Mouse (Mus musculus) spleen, embryonic (tissue): ENCODE data around the gene Mansc1.

Source experiments
- CTCF ChIA-PET: fragments of 350-600 bp; sonication (Branson Sonifier 250); formaldehyde crosslinking; loops from one replicate; lab custom pipeline; 2022; lab: Charles Lee

The Mansc1 gene

DNA sequence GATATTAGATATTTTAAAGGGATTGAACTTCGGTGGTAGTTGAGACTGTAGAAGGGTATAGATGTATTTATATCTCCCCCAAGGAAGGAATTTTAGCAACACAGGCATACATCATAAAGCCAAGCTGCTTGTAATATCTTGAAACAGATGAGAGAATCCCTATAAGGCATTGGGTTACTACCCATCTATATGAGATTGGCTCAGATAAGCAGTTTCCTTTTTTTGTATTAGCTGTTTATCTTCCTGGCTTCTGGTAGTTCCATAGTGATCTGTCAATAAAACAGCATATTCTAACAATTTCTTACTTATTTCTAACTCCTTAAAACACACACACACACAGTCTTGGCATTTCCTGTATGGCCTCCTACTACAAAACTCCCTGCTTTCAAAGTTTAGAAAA, 7.6 kb upstream of the Mansc1 start:
- CTCF ChIA-PET, result no interaction called here

GRCm38 (mm10) chr6:134639210-134639609, 6.9 kb upstream of the Mansc1 start, which contains the start of gene Borcs5:
Gene Borcs5, plus strand, starts transcription at chr6:134639510.
- CTCF ChIA-PET, result interaction anchor here (0.7 kb wide), 1 partner anchor 675 kb away, joined by 9 read pairs; no protein-coding TSS in a partner anchor

- CTCF ChIA-PET, result no interaction called here
Observed at GRCm38 (mm10) chr6:134636476-134636875, 4.2 kb upstream of the Mansc1 start.

DNA sequence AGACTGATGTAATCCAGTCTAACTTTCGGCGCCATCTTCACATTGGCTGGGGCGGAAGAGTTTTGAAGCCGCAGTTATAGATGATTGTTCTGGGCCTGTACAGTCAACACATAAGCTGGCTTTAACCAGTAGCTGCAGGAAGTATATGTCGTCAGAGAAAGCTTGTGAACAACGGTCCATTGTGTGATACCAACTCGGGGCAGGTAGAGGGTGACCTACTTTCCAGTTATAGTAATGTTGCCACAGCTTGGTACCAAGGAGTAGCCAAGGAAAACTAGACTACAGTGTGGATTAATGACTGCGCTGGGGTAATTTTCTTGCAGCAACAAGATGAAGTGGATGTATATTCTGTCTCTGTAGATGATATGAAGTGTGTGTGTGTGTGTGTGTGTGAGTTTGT, 1.3 kb upstream of the Mansc1 start:
- CTCF ChIA-PET, result interaction anchor here (0.6 kb wide), 1 partner anchor 8 kb away, joined by 5 read pairs; no protein-coding TSS in a partner anchor

DNA sequence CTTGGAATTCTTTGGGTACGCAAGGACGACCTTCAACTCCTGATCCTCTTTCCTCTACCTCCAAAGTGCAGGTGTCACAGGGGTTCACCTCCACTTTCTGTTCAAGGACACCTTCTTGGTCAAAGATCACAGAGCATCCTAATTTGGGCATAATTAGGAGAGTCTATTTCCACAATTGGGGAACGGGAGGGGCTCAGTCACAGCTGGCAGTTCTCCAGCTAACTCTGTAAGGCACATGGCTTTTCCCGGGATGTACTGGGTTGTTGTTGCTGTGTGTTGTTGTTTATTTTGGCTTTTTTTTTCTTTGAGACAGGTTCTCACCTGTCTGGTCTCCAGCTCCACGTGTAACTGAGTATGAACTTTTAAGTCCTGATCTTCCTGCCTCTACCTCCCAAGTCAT, 468 bp upstream of the Mansc1 start:
- CTCF ChIA-PET, result no interaction called here

- CTCF ChIA-PET, result no interaction called here
Observed at GRCm38 (mm10) chr6:134630447-134630846, 1.8 kb downstream of the Mansc1 start.

DNA sequence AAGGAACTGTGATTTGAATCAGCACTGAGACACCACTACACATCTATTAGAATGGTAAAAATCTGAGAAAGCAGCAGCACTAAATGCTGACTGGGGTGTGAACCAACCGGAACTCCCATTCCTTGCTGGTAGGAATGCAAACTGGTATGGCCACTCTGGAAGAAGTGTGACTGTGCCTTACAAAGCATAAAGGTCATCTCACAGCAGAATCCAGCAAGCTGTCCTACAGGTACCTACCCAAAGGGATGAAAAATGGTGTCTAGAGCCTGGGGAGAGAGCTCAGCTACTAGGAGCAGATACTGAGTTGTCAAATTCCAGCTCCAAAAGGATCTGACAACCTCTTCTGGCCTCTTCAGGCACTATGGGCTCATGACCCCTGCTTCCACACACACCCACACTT, 5.7 kb downstream of the Mansc1 start:
- CTCF ChIA-PET, result no interaction called here

DNA sequence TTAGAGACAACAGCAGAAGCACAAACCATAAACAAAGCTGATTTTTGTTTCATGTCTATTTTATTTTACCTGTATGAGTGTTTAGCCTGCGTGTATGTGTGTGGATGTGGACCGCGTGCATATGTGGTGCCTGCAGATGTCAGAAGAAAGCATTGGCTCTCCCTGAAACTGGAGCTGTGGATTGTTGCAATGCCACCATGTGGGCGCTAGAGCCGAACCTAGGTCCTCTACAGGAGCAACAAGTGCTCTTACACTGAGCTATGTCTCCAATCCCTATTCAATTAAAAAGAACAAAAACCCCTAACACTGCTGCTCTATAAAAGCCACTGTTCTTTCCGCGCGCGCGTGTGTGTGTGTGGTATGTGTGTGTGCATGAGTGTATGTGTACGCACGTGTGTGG, 6.9 kb downstream of the Mansc1 start:
- CTCF ChIA-PET, result interaction anchor here (0.6 kb wide), 1 partner anchor 9 kb away, joined by 5 read pairs; no protein-coding TSS in a partner anchor

GRCm38 (mm10) chr6:134621552-134621949, 10.7 kb downstream of the Mansc1 start:
- CTCF ChIA-PET, result no interaction called here

DNA sequence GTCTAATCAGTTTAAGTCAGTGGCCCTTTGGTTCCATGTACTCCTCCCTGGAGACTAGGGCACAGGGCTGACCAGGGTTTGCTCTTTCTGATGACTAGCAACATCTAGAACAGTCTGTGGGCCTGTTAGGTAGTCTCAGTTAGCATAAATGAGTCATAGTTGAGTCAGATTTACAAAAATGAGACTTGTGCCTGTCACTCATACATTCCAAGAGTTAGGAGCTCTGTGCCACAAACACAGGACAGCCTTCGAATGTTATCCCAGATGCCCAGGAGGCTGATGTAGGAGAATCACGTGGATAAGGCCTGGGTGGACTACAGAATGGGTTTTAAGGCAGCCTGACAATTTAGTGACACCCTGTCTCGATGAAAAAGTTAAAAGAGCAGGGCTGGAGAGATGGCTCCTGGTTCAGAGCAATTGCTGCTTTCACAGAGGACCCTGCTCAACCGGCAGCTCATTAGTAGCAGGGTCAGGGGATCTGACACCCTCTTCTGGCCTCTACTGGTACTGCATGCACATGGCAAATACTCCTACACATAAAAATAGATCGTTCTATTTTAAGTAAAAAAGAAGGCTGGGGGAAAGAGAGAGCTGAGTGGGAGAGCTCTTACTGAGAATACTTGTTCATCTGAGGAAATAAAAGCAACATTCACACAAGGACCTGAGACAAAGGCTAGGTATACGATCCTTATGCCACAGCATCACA, 11.3 kb downstream of the Mansc1 start:
- CTCF ChIA-PET, result no interaction called here

DNA sequence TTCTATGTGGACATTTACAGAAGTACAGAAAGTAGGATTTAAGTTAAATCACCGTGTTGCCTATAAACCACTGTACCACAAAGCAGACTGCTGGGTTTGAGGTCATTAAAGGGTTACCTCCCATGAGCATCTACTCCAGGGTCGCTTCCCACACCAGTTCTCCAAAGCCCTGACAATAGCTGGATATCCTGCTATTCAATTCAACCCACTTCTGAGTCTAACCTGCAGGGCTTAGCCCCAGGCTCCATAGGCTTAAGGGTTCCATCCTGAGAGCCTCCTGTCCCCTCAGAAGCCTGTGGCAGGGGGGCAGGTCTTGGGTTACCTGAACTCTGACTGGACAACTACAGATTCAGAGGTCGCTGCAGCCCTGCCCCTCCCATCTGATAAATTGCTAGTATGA, 12.2 kb downstream of the Mansc1 start:
- CTCF ChIA-PET, result no interaction called here

DNA sequence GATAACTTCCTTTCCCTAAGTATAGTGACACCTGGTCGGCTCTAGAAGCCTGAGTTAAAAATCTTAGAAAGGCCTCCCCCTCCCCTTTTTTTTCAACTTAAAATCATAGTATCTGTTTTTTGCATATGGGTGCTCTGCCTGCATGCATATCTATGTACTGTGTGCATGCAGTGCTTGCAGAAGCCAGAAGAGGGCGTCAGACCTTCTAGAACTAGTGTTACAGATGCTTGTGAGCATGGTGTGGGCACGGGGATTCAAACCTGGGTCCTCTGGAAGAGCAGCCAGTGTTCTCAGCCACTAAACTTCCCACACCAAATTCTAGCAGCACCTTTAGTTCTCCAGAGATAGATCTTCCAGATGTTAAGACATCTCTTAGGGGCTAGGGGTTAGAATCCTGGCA, 14.7 kb downstream of the Mansc1 start:
- CTCF ChIA-PET, result no interaction called here

- CTCF ChIA-PET, result interaction anchor here (0.6 kb wide), 2 partner anchors 9 to 35 kb away, joined by 3 to 14 read pairs; no protein-coding TSS in a partner anchor
Observed at GRCm38 (mm10) chr6:134614723-134615648, 17.3 kb downstream of the Mansc1 start.

GRCm38 (mm10) chr6:134614322-134614721, 18.0 kb downstream of the Mansc1 start:
- CTCF ChIA-PET, result no interaction called here

GRCm38 (mm10) chr6:134611896-134612295, 20.4 kb downstream of the Mansc1 start:
- CTCF ChIA-PET, result no interaction called here

- CTCF ChIA-PET, result no interaction called here
Observed at GRCm38 (mm10) chr6:134610380-134610779, 21.9 kb downstream of the Mansc1 start.

DNA sequence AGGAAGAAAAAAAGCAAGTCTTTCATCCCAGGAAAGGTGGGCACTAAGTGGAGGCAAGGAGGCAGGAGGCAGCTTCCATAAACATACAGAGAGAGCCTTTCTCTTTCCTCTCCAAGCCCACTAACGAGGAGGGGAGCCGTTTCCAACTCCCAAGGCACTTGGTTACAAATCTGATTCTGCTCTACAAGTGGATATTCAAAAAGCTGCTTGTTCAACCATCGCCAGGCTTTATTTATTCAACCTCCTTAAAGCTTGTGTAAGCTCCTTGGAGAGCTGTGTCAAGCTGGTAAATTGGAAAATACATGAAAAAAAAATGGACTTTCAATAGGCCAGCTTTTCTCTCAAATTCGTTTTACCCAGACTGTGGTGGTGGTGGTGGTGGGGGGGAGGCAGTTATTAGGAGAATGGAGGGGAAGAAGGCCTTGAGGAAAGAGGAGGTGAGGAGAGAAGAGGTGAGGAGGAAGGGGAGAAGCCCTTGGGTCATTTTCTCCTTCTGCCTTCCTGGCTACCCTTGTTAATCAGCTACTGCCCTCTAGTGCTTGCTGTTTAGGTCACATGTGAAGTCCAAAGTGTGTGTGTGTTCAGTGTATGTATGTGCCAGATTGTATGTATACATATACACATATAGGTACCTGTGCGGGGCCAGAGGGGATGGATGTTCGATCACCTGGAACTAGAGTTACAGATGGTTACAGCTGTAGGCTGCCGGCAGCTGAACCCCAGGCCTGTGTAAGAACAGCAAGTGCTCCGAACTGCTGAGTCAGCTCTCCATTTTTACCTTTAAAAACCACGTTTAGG, 25.1 kb downstream of the Mansc1 start:
- CTCF ChIA-PET, result interaction anchor here (0.6 kb wide), 1 partner anchor 9 kb away, joined by 3 read pairs; no protein-coding TSS in a partner anchor

- CTCF ChIA-PET, result no interaction called here
Observed at GRCm38 (mm10) chr6:134606540-134606939, 25.7 kb downstream of the Mansc1 start.

- CTCF ChIA-PET, result interaction anchor here (0.6 kb wide), 1 partner anchor 10 kb away, joined by 14 read pairs; no protein-coding TSS in a partner anchor
Observed at GRCm38 (mm10) chr6:134605196-134605595, 27.1 kb downstream of the Mansc1 start.

DNA sequence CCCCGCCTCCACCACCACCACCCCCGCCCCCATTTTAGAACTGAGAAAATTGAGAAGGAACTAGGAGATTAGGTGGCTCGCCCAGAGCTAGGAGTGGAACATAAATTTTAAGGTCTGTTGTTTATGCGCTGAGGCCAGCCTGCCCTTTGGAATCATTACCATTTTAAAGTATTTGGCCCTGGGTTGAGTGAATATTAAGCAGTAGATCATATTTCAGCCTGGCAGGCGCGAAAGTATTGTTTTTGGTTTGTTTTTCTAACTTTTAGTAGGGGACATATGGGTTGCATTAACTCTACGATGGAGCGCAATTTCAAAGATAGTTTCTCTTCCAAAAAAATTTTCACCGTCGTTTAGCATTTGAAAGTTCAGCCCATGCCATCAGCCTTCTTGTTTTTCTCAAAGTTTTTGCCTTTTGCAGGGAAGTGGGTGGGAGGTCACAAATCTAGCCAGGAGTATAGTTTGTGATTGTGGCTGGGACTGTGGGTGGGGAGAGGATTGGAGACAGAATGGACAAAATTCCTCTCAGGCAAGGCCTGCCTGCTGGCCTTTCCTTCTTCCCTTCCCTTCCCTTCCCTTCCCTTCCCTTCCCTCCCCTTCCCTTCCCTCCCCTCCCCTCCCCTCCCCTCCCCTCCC, 29.8 kb downstream of the Mansc1 start:
- CTCF ChIA-PET, result interaction anchor here (0.6 kb wide), 1 partner anchor 307 kb away, joined by 5 read pairs; no protein-coding TSS in a partner anchor

DNA sequence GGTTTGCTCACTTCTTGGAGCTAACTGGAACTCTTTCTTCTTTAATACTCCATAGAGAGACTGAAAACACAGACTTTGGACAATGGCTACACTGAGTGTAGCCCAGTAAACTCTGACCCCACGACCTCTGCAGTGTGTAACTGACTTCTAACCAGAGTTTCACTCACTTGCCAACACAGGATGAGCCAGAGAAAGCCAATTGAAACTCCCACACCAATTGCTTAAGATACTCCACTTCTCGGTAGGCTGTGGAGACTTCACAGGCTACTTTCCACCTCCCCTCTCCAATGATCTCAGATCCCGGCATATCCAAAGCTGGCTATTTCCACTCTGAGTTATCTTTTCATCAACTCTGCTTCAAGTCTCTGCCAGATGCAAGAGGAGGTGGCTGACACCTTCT, 30.5 kb downstream of the Mansc1 start:
- CTCF ChIA-PET, result no interaction called here
